Mouse (Mus musculus) lung, adult 2 months (tissue): ENCODE results near the gene C1s1.
"Not testable (repeated sequence)": the region's sequence is repeated elsewhere in the genome, so short reads cannot be mapped to it uniquely, and the experiment has no call there.

Experiments used
- CTCF ChIP-seq: fragments of 200-500 bp; IDR thresholded peaks from 2 replicates; pipeline ENCODE4 v1.5.1; 2011; ENCODE audit warnings: mild to moderate bottlenecking, low read length, control low read depth; ENCODE audit not compliant: insufficient read depth
- POLR2A ChIP-seq: fragments of 200-500 bp; IDR thresholded peaks from 2 replicates; pipeline ENCODE4 v1.6.1; 2011; ENCODE audit warnings: low read depth, mild to moderate bottlenecking, control low read depth, low read length, borderline replicate concordance; ENCODE audit errors: extremely low read depth

DNA sequence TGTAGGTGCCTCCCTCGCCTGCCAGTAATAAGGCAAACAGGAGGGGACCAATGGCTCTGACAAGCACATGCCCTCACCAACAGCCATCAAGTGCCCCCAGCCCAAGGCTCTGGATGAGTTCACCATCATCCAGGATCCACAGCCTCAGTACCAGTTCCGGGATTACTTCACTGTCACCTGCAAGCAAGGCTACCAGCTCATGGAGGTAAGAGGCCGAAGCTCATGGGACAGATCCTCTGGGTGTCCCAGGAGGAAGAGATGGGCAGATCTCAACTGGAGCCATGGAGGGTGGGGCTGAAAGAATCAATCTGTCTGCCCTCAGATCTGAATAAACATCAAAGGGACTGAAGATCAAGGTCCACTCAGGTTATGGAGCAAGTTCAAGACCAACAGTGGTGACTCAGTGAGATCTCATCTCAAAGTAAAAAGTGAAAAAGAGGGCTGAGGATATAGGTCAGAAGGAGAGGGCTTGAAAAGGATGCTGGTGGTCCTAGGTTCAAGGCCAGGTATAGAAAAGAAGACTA, 33.1 kb upstream of the C1s1 start:
- TF ChIP-seq CTCF, POLR2A: not testable (repeated sequence)
